8 mouse cellular contexts compared by ENCODE assay signal in the genomic region with DNA sequence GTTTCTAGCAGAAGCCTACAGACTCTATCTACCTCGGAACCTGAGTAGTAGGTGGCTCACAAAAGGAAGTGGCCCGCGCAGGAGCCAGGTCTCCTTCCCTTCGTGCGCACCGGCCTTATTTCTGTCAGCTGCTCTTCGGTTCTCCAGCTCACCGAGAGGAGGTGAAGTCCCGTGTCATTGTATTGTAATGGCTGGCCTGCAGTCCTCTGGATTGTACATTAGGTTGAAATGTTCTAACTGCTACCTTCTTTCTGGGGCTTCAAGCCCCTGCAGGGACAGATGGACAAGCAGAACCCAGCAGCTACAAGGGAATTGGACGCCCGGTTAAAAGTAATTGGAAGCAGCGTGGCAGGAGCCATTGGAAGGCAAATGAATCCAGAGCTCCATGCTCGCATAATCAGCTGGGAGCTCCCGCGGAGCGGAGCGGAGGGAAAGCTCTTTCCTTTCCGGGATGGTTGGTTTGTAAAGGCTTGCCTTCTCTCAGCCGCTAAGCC.
A peak's percentile ranks its signal among the peaks of the same experiment; 100 is the strongest.
DNase-seq lines count a peak whose midpoint lies in the region; ATAC-seq and TF ChIP-seq lines count a peak whose summit lies in the region.

No protein-coding gene starts in this region.

- peaks cover 5% of the 10 kb centered on the region; the same call in 1 of the 2 replicates for H3K4me1 ChIP-seq in lung, embryonic 15.5 days
- H3K4me1 ChIP-seq in heart, postnatal 0 days (ENCODE audit: control insufficient read depth, insufficient read depth): 0 out of 2 replicates have a peak, but pooled peaks cover 6% of the 10 kb centered on the region
- H3K4me1 ChIP-seq in neural tube, embryonic 13.5 days (replicated peaks): peaks cover 22% of the 10 kb centered on the region

- H3K9ac ChIP-seq in lung, embryonic 15.5 days: no peak overlapping the region
- 0 out of 2 replicates have a peak overlapping the region, but pooled peaks have one; percentile 25 for H3K9ac ChIP-seq in heart, postnatal 0 days (replicated peaks; ENCODE audit: low read depth, low read length)
- peak overlapping the region; percentile 49 for H3K9ac ChIP-seq in neural tube, embryonic 13.5 days

- no peak for TF ChIP-seq CTCF in heart, postnatal 0 days (IDR thresholded peaks at IDR 0.05; ENCODE audit: low read depth)

- H3K9me3 ChIP-seq in lung, embryonic 15.5 days: no peaks in the 10 kb centered on the region
- H3K9me3 ChIP-seq in heart, postnatal 0 days (replicated peaks; ENCODE audit: control insufficient read depth, low read length): no peaks in the 10 kb centered on the region
- no peaks in the 10 kb centered on the region for H3K9me3 ChIP-seq in neural tube, embryonic 13.5 days

- peak overlapping the region; percentile 50 for H3K4me2 ChIP-seq in lung, embryonic 15.5 days
- peak overlapping the region; percentile 67 for H3K4me2 ChIP-seq in heart, postnatal 0 days (ENCODE audit: low read depth, low read length)
- H3K4me2 ChIP-seq in neural tube, embryonic 13.5 days: peak overlapping the region; percentile 58

- DNase-seq in lung, postnatal 36 days: no peak
- DNase-seq in cerebellum, postnatal 36 days: peak; percentile 44 to 50
- DNase-seq in heart, postnatal 0 days (ENCODE audit: low spot score): no peak
- DNase-seq in kidney, postnatal 10 days: peak; percentile 22
- no peak for DNase-seq in ovary, adult 18-20 months (ENCODE audit: low spot score)

- H3K4me3 ChIP-seq in lung, embryonic 15.5 days: 0 out of 2 replicates have a peak overlapping the region, but pooled peaks have one; percentile 5
- peak overlapping the region; percentile 39 for H3K4me3 ChIP-seq in heart, postnatal 0 days (ENCODE audit: low read depth, low read length)
- peak overlapping the region; percentile 22 for H3K4me3 ChIP-seq in neural tube, embryonic 13.5 days

- ATAC-seq in lung, embryonic 15.5 days (ENCODE audit: borderline replicate concordance, extremely low read depth, low FRiP score, low TSS enrichment): no peak
- peak; percentile 53; the same call in 1 of the 2 replicates for ATAC-seq in heart, postnatal 0 days (ENCODE audit: insufficient read depth, low read depth)
- peak; percentile 68 for ATAC-seq in neural tube, embryonic 13.5 days (ENCODE audit: low read depth)
- no peak for ATAC-seq in granulocyte monocyte progenitor cell, adult 5-6 weeks (replicated peaks; ENCODE audit: poor library complexity, severe bottlenecking)

- WGBS in lung, embryonic 15.5 days: 2% methylated on average over 19 of the region's 19 CpGs
- WGBS in heart, postnatal 0 days: 2% methylated on average over 19 of the region's 19 CpGs
- WGBS in neural tube, embryonic 13.5 days: 1% methylated on average over 19 of the region's 19 CpGs

- H3K27me3 ChIP-seq in lung, embryonic 15.5 days: peaks cover 32% of the 10 kb centered on the region; the same call in 1 of the 2 replicates
- peaks cover 25% of the 10 kb centered on the region; the same call in 1 of the 2 replicates for H3K27me3 ChIP-seq in heart, postnatal 0 days (ENCODE audit: control insufficient read depth, insufficient read depth, low read length)
- H3K27me3 ChIP-seq in neural tube, embryonic 13.5 days: peaks cover 4% of the 10 kb centered on the region; the same call in 1 of the 2 replicates

- no peak for TF ChIP-seq EP300 in heart, postnatal 0 days (IDR thresholded peaks at IDR 0.05; ENCODE audit: low read depth)

- H3K27ac ChIP-seq in lung, embryonic 15.5 days: no peak overlapping the region
- H3K27ac ChIP-seq in heart, postnatal 0 days (ENCODE audit: low read depth): no peak overlapping the region
- peak overlapping the region; percentile 81 for H3K27ac ChIP-seq in neural tube, embryonic 13.5 days (replicated peaks)

- H3K36me3 ChIP-seq in lung, embryonic 15.5 days: no peaks in the 10 kb centered on the region
- no peaks in the 10 kb centered on the region for H3K36me3 ChIP-seq in heart, postnatal 0 days (replicated peaks; ENCODE audit: control insufficient read depth, insufficient read depth, low read length)
- H3K36me3 ChIP-seq in neural tube, embryonic 13.5 days: no peaks in the 10 kb centered on the region

Comparison
In these comparisons a context has a peak if more than half of its experiments do, and no peak if none do; other contexts are left out.
1. ATAC-seq: peak in heart, postnatal 0 days (single experiment) and neural tube, embryonic 13.5 days (single experiment); none in lung, embryonic 15.5 days (single experiment) and granulocyte monocyte progenitor cell, adult 5-6 weeks (single experiment).
2. DNase-seq: peak in cerebellum, postnatal 36 days (2 of 2) and kidney, postnatal 10 days (single experiment); none in lung, postnatal 36 days (single experiment), heart, postnatal 0 days (single experiment) and ovary, adult 18-20 months (single experiment).
3. Peak in every context shown above with its lines, with median percentiles within 50 percentile points of each other: H3K4me2 ChIP-seq and H3K4me3 ChIP-seq.